ENCODE assay signal across 12 mouse cellular contexts in genomic region chr16:21362663-21363367, GRCm38 (mm10).
DNase-seq lines count a peak whose midpoint lies in the region; ATAC-seq lines count a peak whose summit lies in the region.
"Had no signal": no experiment of that assay in that cellular context is flagged by ENCODE, and none has a peak within 500 bp of the region (broad histone marks: within the 10 kb centered on the region; RNA-seq: fewer than 3 reads in every experiment).

No protein-coding gene starts in this region.

- peaks cover 33% of the 10 kb centered on the region for H3K4me1 ChIP-seq in embryonic facial prominence, embryonic 13.5 days
- peaks cover 16% of the 10 kb centered on the region for H3K4me1 ChIP-seq in limb, embryonic 11.5 days (ENCODE audit: control insufficient read depth, insufficient read depth, low read length)
- peaks cover 25% of the 10 kb centered on the region; the same call in 1 of the 2 replicates for H3K4me1 ChIP-seq in stomach, embryonic 14.5 days (ENCODE audit: control insufficient read depth, insufficient read depth, low read length)
- H3K4me1 ChIP-seq in kidney, embryonic 16.5 days (ENCODE audit: insufficient read depth, low read length): peaks cover 5% of the 10 kb centered on the region; the same call in 1 of the 2 replicates

- no peak overlapping the region for H3K4me2 ChIP-seq in embryonic facial prominence, embryonic 13.5 days
- H3K4me2 ChIP-seq in limb, embryonic 11.5 days (ENCODE audit: low read depth, severe bottlenecking): no peak overlapping the region
- no peak overlapping the region for H3K4me2 ChIP-seq in stomach, embryonic 14.5 days (replicated peaks; ENCODE audit: low read depth, low read length)
- no peak overlapping the region for H3K4me2 ChIP-seq in kidney, embryonic 16.5 days (replicated peaks; ENCODE audit: low read depth, low read length)
- H3K4me2 ChIP-seq: liver, embryonic 13.5 days had no signal

- H3K4me3 ChIP-seq in embryonic facial prominence, embryonic 13.5 days: no peak overlapping the region
- no peak overlapping the region for H3K4me3 ChIP-seq in limb, embryonic 11.5 days (ENCODE audit: low read depth, low read length)
- H3K4me3 ChIP-seq in stomach, embryonic 14.5 days (ENCODE audit: low read depth, low read length): no peak overlapping the region
- no peak overlapping the region for H3K4me3 ChIP-seq in kidney, embryonic 16.5 days (ENCODE audit: low read length)
- H3K4me3 ChIP-seq: liver, embryonic 13.5 days had no signal

- DNase-seq in layer of hippocampus, adult 9-11 months: peak; percentile 13
- DNase-seq in layer of hippocampus, adult 11-12 months (ENCODE audit: low spot score): no peak
- peak; percentile 51 for DNase-seq in limb, embryonic 11.5 days (ENCODE audit: low spot score)
- DNase-seq in urinary bladder, adult 18-20 months (ENCODE audit: low spot score in 2 of 2): no peak
- no peak for DNase-seq in MN1 (ENCODE audit: low spot score)
- DNase-seq: cerebellum, adult 11-12 months; kidney, postnatal 25 days; liver, embryonic 13.5 days; right cerebral cortex, postnatal 25 days had no signal

- 0 out of 2 replicates have a peak overlapping the region, but pooled peaks have one; percentile 33 for H3K27ac ChIP-seq in embryonic facial prominence, embryonic 13.5 days
- H3K27ac ChIP-seq in limb, embryonic 11.5 days (replicated peaks; ENCODE audit: low read depth, low read length): 0 out of 2 replicates have a peak overlapping the region, but pooled peaks have one; percentile 22
- peak overlapping the region; percentile 55; the same call in 1 of the 2 replicates for H3K27ac ChIP-seq in stomach, embryonic 14.5 days (ENCODE audit: low read length)
- H3K27ac ChIP-seq in kidney, embryonic 16.5 days (ENCODE audit: low read length): no peak overlapping the region
- H3K27ac ChIP-seq: liver, embryonic 13.5 days had no signal

- no peaks in the 10 kb centered on the region for H3K27me3 ChIP-seq in embryonic facial prominence, embryonic 13.5 days
- 0 out of 2 replicates have a peak, but pooled peaks cover 2% of the 10 kb centered on the region for H3K27me3 ChIP-seq in limb, embryonic 11.5 days (ENCODE audit: control insufficient read depth, insufficient read depth, low read length)
- no peaks in the 10 kb centered on the region for H3K27me3 ChIP-seq in stomach, embryonic 14.5 days (ENCODE audit: control insufficient read depth, insufficient read depth, low read length)
- H3K27me3 ChIP-seq in kidney, embryonic 16.5 days (ENCODE audit: insufficient read depth, low read length): no peaks in the 10 kb centered on the region
- H3K27me3 ChIP-seq: liver, embryonic 13.5 days had no signal

- 0 out of 2 replicates have a peak overlapping the region, but pooled peaks have one; percentile 16 for H3K9ac ChIP-seq in embryonic facial prominence, embryonic 13.5 days
- H3K9ac ChIP-seq in limb, embryonic 11.5 days (ENCODE audit: low read length): no peak overlapping the region
- H3K9ac ChIP-seq in stomach, embryonic 14.5 days (replicated peaks; ENCODE audit: low read depth, low read length): no peak overlapping the region
- no peak overlapping the region for H3K9ac ChIP-seq in kidney, embryonic 16.5 days (replicated peaks; ENCODE audit: low read length)

- H3K36me3 ChIP-seq in embryonic facial prominence, embryonic 13.5 days: no peaks in the 10 kb centered on the region
- no peaks in the 10 kb centered on the region for H3K36me3 ChIP-seq in limb, embryonic 11.5 days (ENCODE audit: control insufficient read depth, insufficient read depth, low read length)
- H3K36me3 ChIP-seq in stomach, embryonic 14.5 days (ENCODE audit: control insufficient read depth, insufficient read depth, low read length): no peaks in the 10 kb centered on the region
- H3K36me3 ChIP-seq in kidney, embryonic 16.5 days (ENCODE audit: insufficient read depth, low read length): no peaks in the 10 kb centered on the region
- H3K36me3 ChIP-seq: liver, embryonic 13.5 days had no signal

- H3K9me3 ChIP-seq in embryonic facial prominence, embryonic 13.5 days: no peaks in the 10 kb centered on the region
- H3K9me3 ChIP-seq in limb, embryonic 11.5 days (ENCODE audit: control insufficient read depth, low read length): no peaks in the 10 kb centered on the region
- H3K9me3 ChIP-seq in stomach, embryonic 14.5 days (ENCODE audit: control insufficient read depth, low read depth, low read length): no peaks in the 10 kb centered on the region
- H3K9me3 ChIP-seq in kidney, embryonic 16.5 days (ENCODE audit: low read length): no peaks in the 10 kb centered on the region
- H3K9me3 ChIP-seq: liver, embryonic 13.5 days had no signal

- no peak for ATAC-seq in embryonic facial prominence, embryonic 13.5 days (ENCODE audit: insufficient number of reproducible peaks, insufficient read depth, low FRiP score, low TSS enrichment, low read depth)
- ATAC-seq in limb, embryonic 11.5 days (ENCODE audit: insufficient number of reproducible peaks, low FRiP score, low TSS enrichment, low read depth): no peak
- ATAC-seq in stomach, embryonic 14.5 days (ENCODE audit: insufficient number of reproducible peaks, insufficient read depth, low FRiP score, low read depth): 0 out of 2 replicates have a peak, but pooled peaks have one; percentile 15
- ATAC-seq in kidney, embryonic 16.5 days (ENCODE audit: low FRiP score, low TSS enrichment): no peak

- WGBS in embryonic facial prominence, embryonic 13.5 days: 34% methylated on average over 12 of the region's 12 CpGs
- WGBS in limb, embryonic 11.5 days: 35% methylated on average over 12 of the region's 12 CpGs
- 40% methylated on average over 12 of the region's 12 CpGs for WGBS in stomach, embryonic 14.5 days
- WGBS in kidney, embryonic 16.5 days: 44% methylated on average over 12 of the region's 12 CpGs

Comparison
In these comparisons a context has a peak if more than half of its experiments do, and no peak if none do; other contexts are left out.
1. DNase-seq: peak in layer of hippocampus, adult 9-11 months (single experiment) and limb, embryonic 11.5 days (single experiment); none in layer of hippocampus, adult 11-12 months (single experiment), urinary bladder, adult 18-20 months (0 of 2) and MN1 (single experiment).